Mouse (Mus musculus) liver (tissue): Measurements from ENCODE around the gene Ppme1.
A peak's percentile ranks its signal among the peaks of the same experiment; 100 is the strongest.

ENCODE experiments used
- DNase-seq: peaks from one replicate; pipeline ENCODE4 v3.0.0-alpha.2; 2020; ENCODE audit warnings: mixed read lengths

Ppme1 gene

DNA sequence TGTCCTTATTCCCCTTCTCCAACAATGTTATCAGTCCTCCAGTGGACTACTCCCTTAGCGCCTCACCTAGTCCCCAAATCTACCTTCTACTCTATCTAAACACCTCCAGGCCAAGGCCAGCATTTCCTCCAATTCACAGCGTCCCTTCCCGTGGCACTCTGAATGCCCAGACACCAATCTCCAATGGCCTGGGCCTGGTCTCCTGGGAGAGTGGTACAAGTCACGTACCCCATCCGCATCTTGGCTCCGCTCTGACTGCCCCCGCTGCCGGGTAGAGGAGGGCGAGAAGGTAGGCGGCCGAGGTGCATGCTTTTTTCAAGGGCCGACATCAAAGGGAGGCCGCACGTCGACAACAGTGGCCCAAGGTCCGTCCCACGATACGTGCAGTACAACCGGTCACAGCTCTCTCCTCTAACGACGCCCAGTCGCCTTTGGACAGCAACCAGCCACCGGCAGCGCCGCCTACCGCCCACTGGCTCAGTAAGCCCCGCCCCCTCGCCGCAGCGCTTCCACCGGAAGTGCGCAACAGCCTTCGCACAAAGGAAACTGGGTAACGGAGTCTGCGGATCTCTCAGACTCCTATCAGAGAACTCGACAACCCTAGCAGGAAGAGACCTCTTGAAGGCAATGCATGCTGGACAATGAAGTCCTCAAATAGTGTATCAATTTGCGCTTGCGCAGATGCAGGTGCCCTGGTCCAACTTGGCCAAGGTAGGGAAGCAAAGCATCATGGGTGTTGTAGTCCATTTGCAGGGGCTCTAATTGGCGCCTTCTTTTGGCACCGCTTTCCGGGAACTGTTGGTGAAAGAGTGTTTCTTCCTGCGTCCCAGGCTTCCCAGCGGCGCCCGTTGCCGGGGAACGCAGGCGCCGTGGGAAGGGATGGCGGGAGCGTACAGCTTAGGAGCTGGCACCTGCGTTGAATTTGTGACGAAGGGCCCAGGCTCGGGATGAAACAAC, at the start of gene Ppme1, which contains the start of gene C2cd3:
Ppme1 (minus strand) TSS at position 813 of the 957 bp plus-strand sequence.
C2cd3 (plus strand) TSS at position 739 of the 957 bp plus-strand sequence.
- peak; percentile 99 for DNase-seq

DNA sequence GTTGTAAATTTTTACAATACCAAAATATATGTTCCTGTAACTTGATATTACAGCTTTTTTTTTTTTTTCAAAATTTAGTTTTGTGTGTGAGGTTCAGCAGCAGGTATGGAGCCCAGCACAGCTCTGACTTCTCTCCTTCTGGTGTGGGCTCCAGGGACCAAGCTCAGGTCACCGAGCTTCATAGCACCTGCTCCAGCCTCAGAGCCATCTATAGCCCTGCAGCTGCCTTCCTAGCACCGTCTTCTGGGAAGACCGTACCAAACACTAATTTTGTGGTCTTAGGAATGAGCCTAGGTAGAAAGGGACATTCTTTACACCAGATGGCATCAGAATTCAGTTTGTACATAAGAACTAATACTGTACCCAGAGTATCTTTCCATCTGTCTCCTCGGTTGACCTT, 36.6 kb upstream of the Ppme1 start:
- no peak for DNase-seq

DNA sequence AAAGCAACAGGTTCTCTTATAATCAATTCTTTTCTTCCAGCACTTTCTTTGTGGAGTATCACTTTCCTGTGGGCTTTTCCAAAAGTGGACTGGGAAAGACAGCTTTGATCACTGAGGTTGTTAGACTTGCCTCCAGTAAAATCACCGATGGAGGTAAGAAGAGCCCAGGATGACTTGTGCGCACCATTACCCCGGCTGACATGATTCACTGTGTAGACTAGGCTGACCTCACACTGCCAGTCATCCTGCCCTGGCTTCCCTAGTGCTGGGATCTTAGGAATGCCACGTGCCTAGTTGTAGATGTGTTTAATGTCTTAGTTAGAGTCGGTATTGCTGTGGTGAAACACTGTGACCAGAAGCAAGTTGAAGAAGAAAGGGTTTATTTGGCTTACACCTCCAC, 35.6 kb upstream of the Ppme1 start:
- DNase-seq = no peak

DNA sequence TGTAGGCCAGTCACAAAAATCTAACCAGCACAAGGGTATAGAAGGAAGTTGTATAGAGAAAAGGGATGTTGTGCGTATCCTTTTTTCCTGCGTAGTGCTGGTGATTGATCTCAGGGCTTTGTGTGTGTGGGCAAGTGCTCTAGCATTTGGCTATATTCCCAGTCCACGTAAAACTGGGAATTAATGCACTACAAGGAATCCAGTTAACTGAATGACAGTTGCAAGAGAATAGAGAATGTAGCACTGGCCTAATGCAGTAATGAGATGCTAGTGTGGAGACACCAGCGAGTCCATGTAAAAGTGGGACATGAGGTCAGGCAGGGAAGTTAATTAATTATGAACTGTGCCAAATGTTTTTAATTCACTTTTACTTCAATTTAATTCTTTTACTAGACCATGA, 30.6 kb upstream of the Ppme1 start:
- DNase-seq = no peak

DNA sequence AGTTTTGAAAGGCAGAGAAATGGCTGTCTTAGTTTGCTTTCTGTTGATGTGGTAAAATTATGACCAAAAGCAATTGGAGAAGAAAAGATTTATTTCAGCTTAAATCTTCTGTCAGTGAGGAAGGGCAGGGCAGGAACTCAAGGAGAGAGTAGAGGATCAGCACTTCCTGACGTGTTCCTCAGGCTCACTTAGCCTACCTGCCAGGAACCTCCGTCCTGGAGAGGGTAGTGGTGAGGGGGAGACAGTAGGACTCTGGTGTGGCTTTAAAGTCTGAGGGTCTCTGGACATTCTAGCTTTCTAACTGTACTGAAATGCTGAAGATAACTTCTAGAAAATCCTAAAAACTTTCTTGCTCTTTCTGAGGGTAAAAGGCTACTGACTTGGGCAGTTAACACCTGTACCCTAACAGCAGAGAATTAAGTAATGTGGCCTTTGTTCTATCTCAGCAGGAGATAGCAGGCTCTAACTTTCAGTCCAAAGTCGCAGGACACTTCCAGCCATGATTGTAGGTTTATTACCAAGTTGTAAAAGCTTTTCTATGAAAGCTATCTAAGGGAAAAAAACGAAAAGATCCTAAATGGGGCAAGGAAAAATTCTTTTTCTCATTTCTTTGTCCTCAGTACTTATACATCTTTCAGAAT, 28.9 kb upstream of the Ppme1 start:
- DNase-seq = no peak

DNA sequence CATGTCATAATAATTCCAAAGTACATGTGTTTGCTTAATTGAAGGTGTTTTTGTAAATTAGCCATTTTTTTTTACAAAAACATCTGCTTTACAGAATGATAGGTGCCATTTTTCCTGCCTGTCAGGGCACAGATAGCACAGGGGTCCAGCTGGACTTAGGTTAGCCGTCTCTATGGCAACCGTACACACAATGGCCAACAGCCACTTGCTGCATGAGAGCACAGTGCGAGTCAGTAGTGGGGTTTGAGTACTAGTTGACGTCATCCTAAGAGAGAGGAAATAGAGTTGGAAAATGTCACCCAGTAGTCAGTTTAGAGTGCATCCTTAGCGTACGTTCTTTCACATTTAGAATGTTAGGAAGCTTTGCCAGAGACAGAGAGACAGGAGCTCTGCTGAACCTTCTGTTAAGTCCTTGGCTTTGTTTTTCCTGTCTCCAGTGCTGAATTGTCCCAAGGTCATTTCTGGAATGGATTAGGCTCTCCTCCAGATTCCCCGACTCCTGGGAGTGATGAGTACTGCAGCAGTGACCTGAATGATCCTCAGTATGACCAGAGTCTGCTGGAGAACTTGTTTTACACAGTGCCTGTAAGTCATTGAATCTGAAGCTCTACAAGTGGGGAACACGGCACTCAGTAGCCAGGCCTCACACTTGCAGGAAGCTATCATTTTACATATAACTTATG, 27.3 kb upstream of the Ppme1 start:
- DNase-seq = no peak

DNA sequence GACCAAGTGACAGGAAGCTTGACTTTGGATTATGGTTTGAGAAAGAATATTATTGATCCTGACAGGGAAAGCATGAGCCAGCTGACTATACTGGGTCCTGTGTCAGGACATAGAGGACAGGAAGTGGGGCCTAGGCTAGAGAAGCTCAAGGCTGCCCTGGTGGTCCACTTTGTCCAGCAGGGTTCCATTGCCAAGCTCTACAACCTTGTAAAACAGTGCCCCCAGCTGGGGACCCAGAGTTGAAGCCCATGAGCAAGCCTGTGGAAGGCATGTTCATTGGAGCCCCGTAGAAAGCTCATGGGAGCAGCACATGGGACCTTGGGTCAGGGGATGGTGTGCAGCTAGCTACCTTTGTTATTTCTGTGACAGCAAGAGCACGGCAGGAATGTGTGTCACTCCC, 20.2 kb upstream of the Ppme1 start:
- DNase-seq = peak; percentile 12

DNA sequence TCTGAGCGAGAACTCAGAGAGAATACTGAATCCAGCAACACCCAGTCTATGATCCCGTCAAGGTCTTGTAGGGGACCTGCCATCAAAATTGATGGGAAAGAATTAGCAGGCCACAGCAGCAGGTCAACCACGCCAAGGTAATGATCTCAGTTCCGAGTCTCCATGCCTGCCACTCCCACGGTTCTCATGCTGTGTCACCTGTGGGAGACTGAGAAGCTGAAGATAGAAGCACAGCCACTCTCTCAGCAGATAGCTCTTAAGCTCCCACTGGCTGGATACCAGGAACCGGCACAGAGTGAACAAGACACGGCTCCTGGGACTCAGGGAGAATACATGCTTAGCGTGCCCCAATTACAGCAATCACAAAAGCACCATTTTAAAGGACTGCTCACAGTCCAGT, 18.1 kb upstream of the Ppme1 start:
- DNase-seq = no peak

DNA sequence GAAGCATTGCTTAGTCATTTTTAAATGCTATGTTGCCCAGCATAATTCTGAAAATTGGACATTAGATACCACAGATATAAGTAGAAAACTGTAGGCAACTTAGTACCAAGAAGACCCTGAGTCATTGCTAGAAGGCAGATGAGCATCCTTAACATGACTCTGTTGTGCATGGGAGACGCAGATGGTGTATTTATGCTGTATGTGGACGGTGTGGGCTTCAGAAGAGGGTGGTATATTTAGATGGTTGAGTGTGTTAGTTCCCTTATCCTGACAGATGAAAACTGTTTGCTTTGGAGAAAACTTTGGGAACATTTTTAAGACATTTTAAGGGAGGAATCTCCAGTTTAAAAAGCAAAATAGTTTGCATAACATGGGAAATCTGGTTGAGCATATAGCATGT, 16.1 kb upstream of the Ppme1 start:
- DNase-seq = no peak

DNA sequence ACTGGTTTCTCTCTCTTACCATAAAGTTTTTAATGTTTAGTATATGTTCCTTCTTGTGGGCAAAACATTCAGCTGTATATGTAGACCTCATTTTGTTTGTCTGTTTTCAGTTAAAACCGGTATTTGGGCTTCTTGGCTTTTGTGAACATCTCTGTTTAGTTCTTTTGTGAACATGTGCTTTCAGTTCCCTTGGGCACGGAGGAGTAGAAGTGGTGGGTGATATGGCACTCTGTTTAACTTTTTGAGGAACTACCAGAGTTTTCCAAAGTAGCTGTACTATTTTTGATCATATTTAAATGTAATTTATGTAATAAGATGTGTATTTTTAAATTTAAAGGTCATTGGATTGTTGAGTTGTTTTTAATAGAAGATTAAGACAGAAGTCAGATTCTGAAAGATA, 11.1 kb upstream of the Ppme1 start:
- DNase-seq = no peak

DNA sequence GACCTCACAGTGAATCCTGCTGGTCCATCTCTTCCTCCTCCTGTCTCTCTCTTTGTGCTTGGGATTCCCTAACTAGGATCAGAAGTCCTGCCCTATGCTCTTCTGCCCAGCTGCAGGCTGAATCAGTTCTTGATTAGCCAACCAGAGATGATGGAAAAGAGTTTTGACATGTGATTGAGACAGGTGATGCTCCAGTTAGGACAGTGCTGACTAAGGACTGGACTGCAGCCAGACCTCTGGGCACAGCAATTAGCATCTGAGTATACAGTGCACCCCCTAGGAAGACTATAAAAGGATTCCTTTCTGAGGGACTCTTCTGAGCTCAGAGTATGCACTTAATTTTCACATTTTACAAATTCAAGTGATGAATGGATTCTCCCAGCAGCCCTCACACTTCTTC, 9.1 kb upstream of the Ppme1 start:
- DNase-seq = no peak

DNA sequence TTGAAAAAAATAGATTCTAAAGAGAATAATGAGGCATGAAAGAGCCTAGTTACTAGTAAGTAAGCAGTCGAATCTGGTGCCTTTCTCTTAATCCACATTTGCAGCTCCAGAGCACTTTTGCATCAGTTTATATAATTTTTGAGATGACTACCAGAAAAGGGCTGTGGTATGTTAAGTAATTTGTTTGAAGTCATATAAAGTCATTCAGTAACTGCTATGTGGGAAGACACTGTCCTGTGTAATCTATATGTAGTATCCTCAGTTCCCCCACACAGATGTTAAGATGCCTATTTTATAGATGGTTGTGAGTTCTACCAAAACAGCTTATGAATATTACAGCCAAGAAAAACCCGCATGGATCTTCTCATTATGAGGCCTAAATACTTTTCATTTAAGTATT, 6.2 kb upstream of the Ppme1 start:
- no peak for DNase-seq

DNA sequence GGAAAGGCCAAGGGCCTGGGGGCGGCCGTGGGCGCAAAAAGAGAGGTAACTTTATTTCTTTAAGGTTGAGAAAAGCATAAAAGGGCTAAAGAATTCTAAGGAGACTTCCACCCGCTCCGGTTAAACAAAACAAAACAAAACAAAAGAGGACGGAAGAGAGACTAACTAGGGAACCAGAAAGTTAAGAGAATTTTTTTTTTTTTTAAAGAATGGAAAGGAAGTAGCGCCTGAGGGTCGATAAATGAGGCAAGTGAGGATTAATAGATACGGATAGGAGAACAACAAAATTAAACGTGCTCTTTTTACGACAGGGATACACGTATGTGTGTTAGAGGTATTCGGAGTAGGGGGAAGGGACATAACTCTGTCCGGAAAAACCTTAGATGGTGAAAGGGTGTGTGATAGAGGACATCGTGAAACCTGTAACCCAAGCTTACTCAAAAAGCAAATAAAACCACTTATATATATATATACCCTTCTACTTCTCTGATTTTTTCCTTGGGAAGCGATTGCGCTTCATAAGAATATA, 409 bp upstream of the Ppme1 start:
- DNase-seq = no peak

DNA sequence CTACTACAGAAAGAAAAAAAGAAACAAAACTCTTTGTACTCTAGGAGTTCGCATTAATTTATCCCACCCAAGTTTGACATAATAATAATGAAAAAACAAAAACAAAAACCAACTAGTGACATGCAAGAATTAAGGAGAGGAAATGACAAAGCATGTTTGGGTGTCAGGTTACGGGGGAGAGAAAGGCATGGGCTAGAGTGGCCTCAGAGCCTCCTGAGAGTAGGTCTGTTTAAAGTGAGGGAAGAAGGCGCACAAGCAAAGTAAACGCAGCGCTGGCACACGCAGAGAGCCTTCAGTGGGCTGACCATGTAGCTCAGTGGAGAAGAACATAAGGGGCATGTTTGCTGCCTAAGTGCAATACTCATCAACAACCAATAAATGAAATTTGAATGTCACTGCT, 7.2 kb downstream of the Ppme1 start:
- DNase-seq = no peak

DNA sequence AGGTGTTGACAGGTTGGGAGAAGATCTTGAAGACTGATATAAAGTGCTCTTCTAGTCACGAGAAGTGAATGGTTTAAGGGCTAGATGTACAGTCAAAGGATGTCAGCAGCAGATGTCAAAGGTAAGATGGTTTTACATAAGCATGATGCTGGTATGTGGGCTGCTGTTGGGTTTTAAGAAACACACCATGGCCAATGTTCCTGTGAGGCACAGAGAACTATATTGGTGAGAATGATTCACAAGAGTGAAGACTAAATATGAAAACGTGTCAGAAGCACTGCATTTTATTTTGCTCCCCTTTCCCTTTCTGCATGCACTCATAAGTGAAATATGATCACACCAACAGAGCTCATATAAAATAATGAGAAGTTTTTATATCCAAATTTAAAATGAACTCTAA, 8.9 kb downstream of the Ppme1 start:
- DNase-seq = no peak

DNA sequence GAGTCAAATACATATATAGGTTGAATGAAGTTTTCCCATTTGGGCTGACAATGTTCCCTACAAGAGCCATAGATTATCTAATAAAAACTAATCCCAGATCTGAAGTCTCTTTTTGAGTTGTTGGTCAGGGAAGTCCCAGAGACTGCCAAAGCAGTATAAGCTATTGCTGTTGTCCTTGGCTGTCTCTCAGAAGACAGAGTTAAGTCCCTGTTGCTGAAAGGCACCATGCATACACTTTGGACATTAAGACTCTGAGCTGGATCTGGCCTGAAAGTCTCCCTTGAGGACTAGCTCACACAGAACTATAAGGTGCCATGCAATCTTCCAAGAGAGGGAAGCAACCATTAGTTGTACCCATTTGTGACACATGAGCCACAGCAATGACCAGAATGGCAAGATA, 14.3 kb downstream of the Ppme1 start:
- no peak for DNase-seq

DNA sequence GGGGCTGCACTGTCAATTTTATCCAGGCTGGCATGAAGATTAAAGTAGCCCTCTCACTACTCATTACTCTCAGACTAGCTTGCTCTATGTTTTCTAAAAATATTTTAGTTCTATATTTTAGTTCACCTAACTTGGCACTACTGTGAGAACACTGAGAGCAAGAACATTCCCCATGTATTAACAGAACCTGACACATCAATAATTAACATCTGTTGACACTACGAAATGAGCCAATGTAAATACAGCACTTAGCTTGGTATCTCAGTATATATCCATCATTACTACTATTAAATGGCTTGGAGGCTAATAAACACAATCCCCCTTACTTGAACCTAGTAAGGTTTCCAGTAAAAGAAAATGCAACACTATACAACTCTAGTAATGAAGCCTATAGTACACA, 15.3 kb downstream of the Ppme1 start:
- DNase-seq = no peak

DNA sequence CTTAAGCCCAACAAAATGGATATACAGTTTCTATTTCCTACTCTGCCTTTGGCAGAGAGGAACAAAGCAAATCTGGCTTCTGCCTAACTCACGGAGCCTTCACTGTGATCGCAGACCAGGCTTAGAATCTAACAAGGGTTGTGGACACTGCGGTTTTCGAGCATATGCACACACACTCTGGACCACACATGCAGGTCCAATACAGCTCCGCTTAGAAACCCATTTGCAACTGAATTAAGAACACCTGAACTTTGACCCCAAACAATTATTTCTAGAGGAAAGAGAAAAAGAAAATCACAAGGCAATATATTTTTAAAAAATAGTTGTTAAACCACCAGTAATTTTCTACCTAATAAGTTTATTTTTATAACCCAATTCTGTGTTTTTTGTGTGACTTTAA, 15.8 kb downstream of the Ppme1 start:
- DNase-seq = no peak

DNA sequence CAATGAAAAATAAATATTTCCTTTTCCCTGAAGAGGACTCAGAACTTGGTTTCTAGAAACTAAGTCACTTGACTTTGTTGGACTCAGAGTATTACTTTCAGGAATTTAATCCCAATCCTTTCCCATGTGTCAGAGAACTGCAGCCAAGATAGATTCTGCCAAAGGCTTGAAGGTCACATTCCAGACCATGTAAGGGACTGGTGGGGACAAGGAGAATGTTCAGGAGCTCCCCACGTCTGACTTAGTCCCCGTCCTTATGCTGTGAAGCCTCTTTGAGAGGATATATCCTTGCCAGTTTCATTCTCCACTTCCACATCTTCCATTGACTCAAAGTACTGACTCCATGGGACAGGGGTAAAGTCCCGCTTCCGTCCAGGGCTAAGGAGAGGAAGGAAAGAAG, 17.1 kb downstream of the Ppme1 start:
- DNase-seq = no peak

DNA sequence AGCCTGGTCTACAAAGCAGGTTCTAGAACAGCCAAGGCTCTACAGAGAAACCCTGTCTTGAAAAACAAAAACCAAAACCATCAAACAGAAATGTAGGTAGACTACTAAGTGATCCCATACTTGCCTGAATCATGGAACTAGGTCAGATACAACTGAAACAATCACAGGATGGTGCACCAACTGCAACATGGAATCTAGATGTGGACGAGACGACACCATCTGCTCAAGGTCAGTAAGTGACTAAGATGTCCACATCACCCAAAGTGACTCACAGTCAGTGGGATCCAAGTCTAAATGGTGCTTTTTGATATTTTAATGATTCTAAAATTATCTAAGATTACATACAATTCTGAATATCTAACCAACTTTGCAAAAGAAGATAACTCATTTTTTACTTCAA, 36.2 kb downstream of the Ppme1 start:
- DNase-seq = no peak

DNA sequence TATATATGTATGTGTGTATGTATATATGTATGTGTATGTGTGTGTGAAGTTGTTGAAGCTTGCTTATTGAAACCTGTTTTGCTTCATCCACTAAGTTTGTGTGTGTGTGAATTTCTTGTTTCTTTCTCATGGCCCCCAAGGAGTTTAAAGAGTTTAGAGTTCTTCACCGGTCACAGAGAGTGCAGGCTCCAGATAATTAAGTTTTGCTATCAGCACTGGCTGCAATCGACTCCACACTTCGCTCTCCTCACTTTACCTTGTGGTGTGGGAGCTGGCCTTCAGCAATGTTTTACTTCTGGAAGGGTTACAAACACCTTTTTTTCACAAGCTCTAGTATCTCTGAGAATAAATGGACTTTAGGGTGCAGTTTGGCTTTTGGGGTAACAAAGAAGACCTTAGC, 40.8 kb downstream of the Ppme1 start:
- no peak for DNase-seq

DNA sequence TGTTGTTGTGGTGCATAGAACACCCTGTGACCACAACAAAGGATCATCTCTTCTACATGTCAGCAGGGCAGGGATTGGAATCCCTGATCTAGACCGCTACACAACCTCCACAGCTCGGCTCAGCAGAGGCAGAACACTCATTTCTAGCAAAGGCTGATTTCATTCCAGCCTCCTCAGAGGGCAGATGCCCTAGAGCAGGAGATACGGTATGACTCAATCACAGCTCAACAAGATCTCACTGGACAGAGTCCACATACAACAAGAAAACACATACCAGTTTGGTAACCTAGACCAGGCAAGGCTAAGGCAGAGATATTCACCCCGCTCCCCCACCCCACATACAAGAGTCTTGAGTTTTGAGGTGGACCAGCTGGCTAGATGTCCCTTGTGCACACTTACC, 43.5 kb downstream of the Ppme1 start:
- no peak for DNase-seq

DNA sequence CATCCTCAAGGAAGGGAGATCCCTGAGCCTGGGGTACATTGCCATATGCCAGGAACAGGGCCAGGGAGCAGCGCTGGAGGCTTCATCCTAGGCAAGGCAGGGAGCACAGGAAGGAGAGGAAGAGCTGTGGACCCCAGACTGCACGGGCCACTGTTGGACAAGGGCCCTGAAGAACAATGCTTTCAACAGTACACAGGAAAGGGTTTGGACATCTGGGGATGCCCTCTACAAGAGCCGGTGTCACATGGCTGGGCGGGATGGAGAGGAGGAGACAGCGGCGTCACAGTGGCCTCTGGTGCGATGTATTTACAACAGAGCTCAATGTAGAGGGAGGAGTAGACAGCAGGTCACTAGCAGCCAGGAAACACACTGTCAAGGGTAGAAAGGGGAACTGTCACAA, 44.6 kb downstream of the Ppme1 start:
- DNase-seq = no peak

DNA sequence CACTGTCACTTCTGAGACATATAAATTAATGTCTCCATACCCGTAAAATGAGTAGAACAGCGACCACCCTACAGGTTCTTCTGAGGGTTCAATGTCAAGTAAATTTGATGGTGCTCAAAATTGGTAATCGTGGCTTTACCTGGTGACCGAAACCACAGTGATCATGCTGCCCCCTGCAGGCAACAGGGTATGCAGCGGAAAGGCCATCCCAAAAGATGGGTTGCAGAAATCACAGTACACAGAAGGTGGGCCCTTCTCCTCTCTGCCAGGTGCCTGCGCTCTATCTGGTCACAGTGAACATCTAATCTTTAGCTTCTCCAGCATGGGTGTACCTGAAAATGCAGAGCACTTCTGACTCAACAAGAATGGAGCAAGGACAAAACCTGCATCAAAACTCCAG, 46.6 kb downstream of the Ppme1 start:
- peak; percentile 47 for DNase-seq
